Mouse (Mus musculus) heart, adult 2 months (tissue): ENCODE measurements around the gene Gnpat. TPM values are rescaled to one million over a fixed set of nuclear protein-coding genes. Genes with fewer than 3 reads are reported as not detected.

Source experiments
- DNase-seq, 2 experiments: peaks; one replicate each; pipeline ENCODE4 v3.0.0; 2021
- H3K27ac ChIP-seq: fragments of 200-600 bp; 2 replicates; pipeline ENCODE4 v1.8.1; 2022
- H3K27me3 ChIP-seq: fragments of 200-500 bp; 2 replicates; pipeline ENCODE4 v1.6.1; 2012; ENCODE audit warnings: mild to moderate bottlenecking, low read length, inconsistent platforms, mixed read lengths; ENCODE audit not compliant: control insufficient read depth, insufficient read depth
- H3K36me3 ChIP-seq: fragments of 200-500 bp; 2 replicates; pipeline ENCODE4 v1.6.1; 2012; ENCODE audit warnings: low read length, inconsistent platforms; ENCODE audit not compliant: control insufficient read depth, insufficient read depth
- H3K4me1 ChIP-seq: fragments of 200-500 bp; 2 replicates; pipeline ENCODE4 v1.6.1; 2011; ENCODE audit warnings: low read length; ENCODE audit not compliant: control insufficient read depth, insufficient read depth
- H3K4me3 ChIP-seq: fragments of 200-600 bp; 2 replicates; pipeline ENCODE4 v1.8.1; 2022
- H3K79me2 ChIP-seq: fragments of 200-500 bp; replicated peaks from 2 replicates; pipeline ENCODE4 v1.6.1; 2012; ENCODE audit warnings: mild to moderate bottlenecking, inconsistent platforms, low read length, moderate library complexity, mixed read lengths; ENCODE audit not compliant: control insufficient read depth, insufficient read depth
- H3K9ac ChIP-seq: fragments of 200-500 bp; 2 replicates; pipeline ENCODE4 v1.6.1; 2012; ENCODE audit warnings: low read depth, mild to moderate bottlenecking, control low read depth, inconsistent platforms, low read length, mixed read lengths
- CTCF ChIP-seq: fragments of 200-600 bp; IDR thresholded peaks from 2 replicates; pipeline ENCODE4 v1.8.1; 2022; ENCODE audit warnings: antibody characterized with exemption, mild to moderate bottlenecking, moderate library complexity
- EP300 ChIP-seq: fragments of 200-500 bp; IDR thresholded peaks from 2 replicates; pipeline ENCODE4 v1.6.1; 2011; ENCODE audit warnings: low read depth, low read length, control low read depth; ENCODE audit not compliant: insufficient read depth
- POLR2A ChIP-seq: fragments of 200-500 bp; IDR thresholded peaks from 2 replicates; pipeline ENCODE4 v1.6.1; 2011; ENCODE audit warnings: mild to moderate bottlenecking, low read depth, low read length, control low read depth; ENCODE audit not compliant: insufficient read depth
- WGBS: fragments of 180-500 bp; shearing (Covaris S2); methylation state at CpG from one replicate; pipeline ENCODE4 v1.1.7; 2018; 5-methylcytosine and 5-hydroxymethylcytosine counted together
- intact Hi-C: fragments of 180-260 bp; cut with DNase I; formaldehyde crosslinking; loops from one replicate; pipeline ENCODE4 v1.15.1; 2025
- polyA plus RNA-seq: library from polyadenylated mRNA; depleted of rRNA; stranded (reverse); fragments of >200 nt; gene quantifications from 2 replicates; pipeline ENCODE4 v1.2.3, GENCODE M21; 2012
- total RNA-seq, 2 experiments: library from RNA; stranded (reverse); gene quantifications; 2 replicates each; pipeline ENCODE4 v1.2.3; 2021

Gnpat gene
- total and polyA plus RNA-seq, 3 experiments = 169 to 199 (median 189) TPM

DNA sequence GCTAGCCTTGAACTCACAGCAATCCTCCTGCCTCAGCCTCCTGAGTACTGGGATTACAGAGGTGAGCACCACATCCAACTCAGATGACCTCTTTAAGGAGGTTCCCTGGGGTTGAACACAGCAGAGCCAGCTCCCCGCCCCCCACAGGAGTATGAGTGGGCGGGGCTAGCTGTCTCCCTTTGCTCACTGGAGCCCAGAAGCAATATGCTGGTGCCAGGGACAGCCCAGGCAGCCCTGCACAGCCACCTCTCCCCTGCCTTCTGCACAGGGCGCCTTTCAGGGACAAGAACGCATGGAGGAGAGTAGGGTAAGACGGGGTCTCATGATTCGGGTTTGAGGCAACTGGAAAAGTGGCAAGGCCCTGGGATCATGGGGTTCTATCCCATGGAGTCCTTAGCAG, 31.3 kb upstream of the Gnpat start:
- H3K9ac ChIP-seq = peak overlapping the region; percentile 31
- H3K79me2 ChIP-seq = no peaks in the 10 kb centered on the region
- H3K4me1 ChIP-seq = peaks cover 7% of the 10 kb centered on the region
- intact Hi-C loops = no loop called here
- H3K4me3 ChIP-seq = no peak overlapping the region
- 76% methylated on average over 6 of the region's 6 CpGs for WGBS
- TF ChIP-seq POLR2A = peak; percentile 37; the same call in 1 of the 2 replicates
- no peak for TF ChIP-seq EP300
- TF ChIP-seq CTCF = no peak
- H3K27me3 ChIP-seq = no peaks in the 10 kb centered on the region
- no peaks in the 10 kb centered on the region for H3K36me3 ChIP-seq
- H3K27ac ChIP-seq = peak overlapping the region; percentile 78
- peak in 1 of 2 experiments; percentile 28 for DNase-seq

DNA sequence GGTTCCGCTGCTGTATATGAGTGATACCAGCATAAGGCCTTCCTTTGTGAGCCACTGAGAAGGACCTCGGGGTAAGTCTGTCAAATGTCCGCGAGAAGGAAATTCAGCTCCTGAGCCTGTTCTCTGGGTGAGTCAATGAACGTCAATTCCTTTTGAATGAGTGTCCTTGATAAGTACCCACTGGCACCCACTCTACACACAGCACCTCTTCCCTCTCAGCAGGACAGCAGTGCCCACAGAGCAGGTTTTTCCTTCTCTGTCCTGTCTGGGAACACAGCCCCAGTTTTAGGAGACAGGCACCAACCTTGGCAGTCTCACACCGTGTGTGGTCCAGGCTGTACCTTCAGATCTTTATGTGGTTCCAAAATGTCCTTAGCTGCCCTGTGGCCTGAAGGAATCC, 30.9 kb upstream of the Gnpat start:
- H3K9ac ChIP-seq = peak overlapping the region; percentile 31
- no peaks in the 10 kb centered on the region for H3K79me2 ChIP-seq
- H3K36me3 ChIP-seq = no peaks in the 10 kb centered on the region
- H3K27ac ChIP-seq = peak overlapping the region; percentile 78
- H3K4me3 ChIP-seq = no peak overlapping the region
- H3K4me1 ChIP-seq = peaks cover 7% of the 10 kb centered on the region
- DNase-seq = peak in 1 of 2 experiments; percentile 23
- 0 out of 2 replicates have a peak, but pooled peaks have one; percentile 34 for TF ChIP-seq EP300
- TF ChIP-seq POLR2A = peak; percentile 8; the same call in 1 of the 2 replicates
- TF ChIP-seq CTCF = no peak
- H3K27me3 ChIP-seq = no peaks in the 10 kb centered on the region
- 54% methylated on average over 6 of the region's 6 CpGs for WGBS
- intact Hi-C loops = no loop called here

DNA sequence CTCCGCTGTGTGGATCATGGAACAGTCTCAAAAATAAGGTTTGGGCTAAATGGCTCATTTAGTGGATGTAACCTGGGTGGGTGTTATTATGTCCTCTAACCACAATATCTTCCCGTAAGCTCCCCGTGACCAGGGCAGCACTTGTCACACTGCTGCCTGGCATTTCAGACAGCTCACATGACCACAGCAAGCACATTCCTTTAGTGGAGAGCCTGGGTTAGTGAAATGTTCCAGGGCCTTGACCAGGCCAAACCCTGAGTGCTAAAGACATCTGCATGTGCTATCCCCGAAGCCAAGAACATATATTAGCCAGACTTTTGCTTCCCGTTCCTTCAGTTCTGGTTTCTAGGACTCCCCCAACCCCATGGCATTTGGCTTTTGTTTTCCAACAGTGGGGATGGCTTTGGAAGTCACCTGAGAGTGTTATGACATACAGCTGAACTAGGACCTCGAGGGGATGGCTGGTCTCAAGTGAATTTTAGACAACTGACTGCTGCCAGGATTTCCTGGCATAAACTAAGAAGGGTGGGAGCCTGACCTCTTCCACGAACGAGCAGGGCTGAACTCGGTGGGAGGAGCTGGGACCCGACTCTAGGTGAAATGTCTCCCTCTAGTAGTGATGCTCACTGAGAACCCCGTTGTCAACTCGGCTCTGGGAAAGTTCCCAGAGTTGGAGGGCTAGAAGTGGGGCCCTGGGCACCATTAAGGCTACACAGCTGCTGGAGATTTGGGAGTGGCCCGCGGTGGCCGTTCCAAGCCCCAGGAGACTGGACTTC, 29.2 kb upstream of the Gnpat start:
- peak overlapping the region; percentile 78 for H3K27ac ChIP-seq
- TF ChIP-seq POLR2A (0 out of 2 replicates have a peak, but pooled peaks have one; percentile 19), CTCF (no peak), EP300 (peak; percentile 98)
- peak in 1 of 2 experiments; percentile 65 for DNase-seq
- H3K27me3 ChIP-seq = no peaks in the 10 kb centered on the region
- H3K4me3 ChIP-seq = no peak overlapping the region
- intact Hi-C loops = no loop called here
- peaks cover 4% of the 10 kb centered on the region for H3K4me1 ChIP-seq
- H3K9ac ChIP-seq = no peak overlapping the region
- no peaks in the 10 kb centered on the region for H3K79me2 ChIP-seq
- H3K36me3 ChIP-seq = no peaks in the 10 kb centered on the region
- WGBS = 20% methylated on average over 15 of the region's 15 CpGs

DNA sequence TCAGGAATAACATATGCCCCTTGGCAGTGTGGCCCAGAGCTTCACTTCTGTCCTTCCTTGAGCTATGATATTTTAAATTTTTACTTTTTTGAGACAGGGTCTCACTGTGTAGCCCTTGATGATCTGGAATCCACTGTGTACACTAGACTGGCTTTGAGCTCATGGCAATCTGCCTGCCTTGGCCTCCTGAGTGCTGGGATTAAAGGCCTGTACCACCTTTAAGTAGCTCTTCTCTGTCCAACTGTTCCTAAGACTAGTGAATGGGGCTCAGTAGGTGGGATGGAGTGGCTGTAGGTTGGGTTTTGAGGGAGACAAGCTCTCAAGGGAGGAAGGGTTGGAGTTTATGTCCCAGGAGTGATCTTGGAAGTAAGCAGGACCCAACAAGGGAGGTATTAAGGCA, 27.0 kb upstream of the Gnpat start:
- H3K27me3 ChIP-seq = no peaks in the 10 kb centered on the region
- peaks cover 4% of the 10 kb centered on the region for H3K4me1 ChIP-seq
- TF ChIP-seq POLR2A = no peak
- no peak for TF ChIP-seq CTCF
- TF ChIP-seq EP300 = no peak
- no peak overlapping the region for H3K27ac ChIP-seq
- H3K4me3 ChIP-seq = no peak overlapping the region
- DNase-seq = no peak
- H3K79me2 ChIP-seq = no peaks in the 10 kb centered on the region
- intact Hi-C loops = no loop called here
- no peak overlapping the region for H3K9ac ChIP-seq
- H3K36me3 ChIP-seq = no peaks in the 10 kb centered on the region

DNA sequence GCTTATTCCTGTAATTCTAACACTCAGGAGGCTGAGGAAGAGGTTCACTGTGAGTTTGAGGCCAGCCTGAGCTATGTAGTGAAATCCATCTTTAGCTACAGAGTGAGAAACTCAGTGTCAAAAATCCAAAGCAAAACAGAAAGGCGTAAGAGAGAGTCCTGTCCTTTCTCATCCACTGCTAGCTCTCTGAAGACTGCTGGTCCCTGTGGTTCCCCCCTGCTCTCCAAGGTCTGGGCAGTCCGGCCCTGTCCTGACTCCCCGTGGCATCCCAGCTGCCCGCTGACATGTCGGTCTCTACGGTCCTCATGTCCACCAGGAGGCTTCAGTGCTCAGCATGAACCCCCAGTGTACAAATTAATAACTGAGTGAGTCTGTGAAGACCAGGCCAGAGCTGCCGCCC, 26.6 kb upstream of the Gnpat start:
- Histone ChIP-seq H3K79me2 (no peaks in the 10 kb centered on the region), H3K9ac (no peak overlapping the region), H3K36me3 (no peaks in the 10 kb centered on the region), H3K4me1 (peaks cover 4% of the 10 kb centered on the region), H3K27ac (no peak overlapping the region), H3K4me3 (no peak overlapping the region), H3K27me3 (no peaks in the 10 kb centered on the region)
- TF ChIP-seq POLR2A = no peak
- TF ChIP-seq CTCF = no peak
- no peak for TF ChIP-seq EP300
- intact Hi-C loops = no loop called here
- DNase-seq = no peak
- WGBS = 93% methylated on average over 7 of the region's 7 CpGs

DNA sequence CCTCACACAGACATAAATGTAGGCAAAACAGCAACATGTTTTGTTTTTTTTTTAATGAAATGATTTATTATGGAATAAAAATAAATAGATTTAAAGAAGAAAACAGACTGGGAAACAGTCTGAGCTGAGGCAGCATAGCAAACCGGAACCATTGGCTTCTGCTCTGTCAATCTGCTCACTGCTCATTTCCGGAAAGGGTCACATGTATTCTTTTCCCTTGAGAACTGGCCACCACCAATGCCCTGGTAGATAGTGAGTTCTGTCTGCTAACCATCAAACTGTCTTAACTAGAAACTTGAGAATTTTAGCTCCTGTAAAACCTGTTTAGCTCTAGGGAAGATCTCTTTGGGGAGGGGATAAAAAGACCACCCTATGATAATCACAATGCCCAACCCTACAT, 25.9 kb upstream of the Gnpat start:
- no peaks in the 10 kb centered on the region for H3K27me3 ChIP-seq
- TF ChIP-seq POLR2A = no peak
- no peak for TF ChIP-seq EP300
- TF ChIP-seq CTCF = no peak
- peaks cover 4% of the 10 kb centered on the region for H3K4me1 ChIP-seq
- 47% methylated on average over 2 of the region's 2 CpGs for WGBS
- no peak overlapping the region for H3K9ac ChIP-seq
- no peaks in the 10 kb centered on the region for H3K36me3 ChIP-seq
- no peaks in the 10 kb centered on the region for H3K79me2 ChIP-seq
- H3K27ac ChIP-seq = no peak overlapping the region
- no peak overlapping the region for H3K4me3 ChIP-seq
- intact Hi-C loops = no loop called here
- no peak for DNase-seq
